Mouse (Mus musculus) liver, embryonic 14.5 days (tissue): Measurements from ENCODE around the gene Trim9.

Source experiments
- CTCF ChIP-seq: IDR thresholded peaks from 2 replicates; pipeline ENCODE4 v1.5.1; 2016; ENCODE audit warnings: antibody characterized with exemption, low read depth, control low read depth
- EP300 ChIP-seq: IDR thresholded peaks from 2 replicates; pipeline ENCODE4 v1.6.1; 2016; ENCODE audit warnings: antibody characterized with exemption, low read depth

DNA sequence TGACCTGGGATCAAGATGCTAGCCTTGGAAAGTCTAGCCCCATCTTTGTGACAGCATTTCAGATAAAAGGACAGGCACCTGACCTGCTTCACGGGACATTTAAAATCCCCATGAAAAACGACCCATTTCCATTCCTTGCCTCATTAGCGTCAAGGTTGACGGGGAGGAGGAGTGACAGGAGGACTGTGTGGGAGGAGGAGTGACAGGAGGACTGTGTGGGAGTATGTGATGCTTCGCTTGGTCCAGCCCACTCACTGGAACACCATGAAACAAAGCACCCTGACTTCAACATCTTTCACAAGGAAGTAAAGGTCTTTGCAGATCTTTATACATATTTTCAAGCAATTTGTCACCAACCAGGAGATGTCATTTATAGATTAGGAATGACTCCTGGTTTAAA is 139.2 kb downstream of the Trim9 start:
- TF ChIP-seq CTCF (no peak), EP300 (no peak)
